Comparison of ENCODE assay signal across 31 mouse cellular contexts in the genomic region with DNA sequence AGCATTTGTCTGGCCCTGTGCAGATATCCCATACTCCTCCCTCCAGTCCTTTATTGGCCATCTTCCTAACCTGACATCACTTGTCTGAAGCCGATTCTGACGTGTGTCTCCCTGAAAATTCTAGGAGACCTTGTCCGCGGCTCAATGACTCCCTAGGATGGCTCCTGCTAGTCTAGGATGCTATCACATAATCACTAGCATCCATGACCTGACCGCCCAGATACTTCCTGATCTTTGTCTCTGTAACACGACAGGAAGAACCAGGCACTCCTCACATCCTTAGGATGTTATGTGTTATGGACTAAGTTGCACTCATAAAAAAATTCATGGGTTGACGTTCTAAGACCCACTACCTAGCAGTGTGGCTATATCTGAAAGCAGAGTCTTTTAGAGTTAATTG. TPM values are rescaled to one million over a fixed set of nuclear protein-coding genes. Genes with fewer than 3 reads are reported as not detected.
"Had no signal": no experiment of that assay in that cellular context is flagged by ENCODE, and none has a peak within 500 bp of the region (broad histone marks: within the 10 kb centered on the region; RNA-seq: fewer than 3 reads in every experiment).

No protein-coding gene starts in this region.

- H3K9ac ChIP-seq: forebrain, postnatal 0 days; heart, embryonic 13.5 days; heart, embryonic 15.5 days; hindbrain, embryonic 13.5 days; hindbrain, embryonic 15.5 days; kidney, embryonic 15.5 days; limb, embryonic 13.5 days had no signal

- ATAC-seq: forebrain, postnatal 0 days; hindbrain, postnatal 0 days; intestine, embryonic 16.5 days had no signal

- H3K4me3 ChIP-seq: heart, adult 2 months; heart, embryonic 13.5 days; heart, embryonic 15.5 days; hindbrain, embryonic 13.5 days; hindbrain, embryonic 15.5 days; kidney, embryonic 15.5 days; limb, embryonic 13.5 days had no signal

- H3K4me2 ChIP-seq: heart, embryonic 11.5 days; heart, embryonic 13.5 days; heart, embryonic 15.5 days; hindbrain, embryonic 13.5 days; hindbrain, embryonic 15.5 days; kidney, embryonic 15.5 days; limb, embryonic 13.5 days had no signal

- H3K27ac ChIP-seq: heart, adult 2 months; heart, embryonic 13.5 days; heart, embryonic 15.5 days; hindbrain, embryonic 13.5 days; hindbrain, embryonic 15.5 days; hindbrain, postnatal 0 days; kidney, embryonic 15.5 days; kidney, postnatal 0 days; limb, embryonic 13.5 days had no signal

- DNase-seq: forebrain, postnatal 0 days; gastrocnemius, postnatal 14 days; gastrocnemius, postnatal 36 days; heart, adult 11 months; heart, adult 2 months; heart, postnatal 14 days; heart, postnatal 36 days; kidney, adult 11 months; kidney, adult 2 months; kidney, adult 9 months; kidney, postnatal 14 days; kidney, postnatal 36 days; layer of hippocampus, adult 9-11 months; layer of hippocampus, postnatal 36 days; left cerebral cortex, postnatal 4 days had no signal

- H3K27me3 ChIP-seq: heart, embryonic 13.5 days; heart, embryonic 15.5 days; hindbrain, embryonic 13.5 days; hindbrain, embryonic 15.5 days; kidney, embryonic 15.5 days; limb, embryonic 13.5 days had no signal

- H3K9me3 ChIP-seq: heart, embryonic 13.5 days; heart, embryonic 15.5 days; hindbrain, embryonic 13.5 days; hindbrain, embryonic 15.5 days; kidney, embryonic 15.5 days; limb, embryonic 13.5 days had no signal

- H3K36me3 ChIP-seq: heart, embryonic 13.5 days; heart, embryonic 15.5 days; hindbrain, embryonic 13.5 days; hindbrain, embryonic 15.5 days; kidney, embryonic 15.5 days; limb, embryonic 13.5 days had no signal

- H3K4me1 ChIP-seq: heart, embryonic 13.5 days; heart, embryonic 15.5 days; hindbrain, embryonic 13.5 days; hindbrain, embryonic 15.5 days; kidney, embryonic 15.5 days; limb, embryonic 13.5 days had no signal

RNA-seq across cellular contexts. Expression of gene Dppa4, which starts 45.9 kb away (rescaled TPM):
- polyA plus RNA-seq: forebrain, postnatal 0 days; gonadal fat pad, adult 2 months; heart, adult 2 months; heart, embryonic 11.5 days; heart, embryonic 13.5 days; heart, embryonic 15.5 days; heart, postnatal 0 days; hindbrain, embryonic 11.5 days; hindbrain, embryonic 13.5 days; hindbrain, embryonic 15.5 days; hindbrain, postnatal 0 days; intestine, embryonic 14.5 days; intestine, embryonic 16.5 days; kidney, adult 2 months; kidney, embryonic 15.5 days; kidney, postnatal 0 days; large intestine, adult 2 months; limb, embryonic 11.5 days; limb, embryonic 13.5 days had no signal
